Mouse (Mus musculus) stomach, embryonic 16.5 days (tissue): ENCODE data around the gene Gm17542. TPM values are rescaled to one million over a fixed set of nuclear protein-coding genes. Genes with fewer than 3 reads are reported as not detected.

Experiments used
- ATAC-seq: fragments of 200-750 bp; cut with Nextera tagmentation; 2 replicates; pipeline ENCODE4 v1.8.0; 2017; ENCODE audit warnings: moderate number of reproducible peaks, moderate TSS enrichment; ENCODE audit not compliant: insufficient read depth, low FRiP score
- H3K27ac ChIP-seq: fragments of 300-500 bp; sonication (generic); 2 replicates; pipeline ENCODE4 v1.5.1; 2014; ENCODE audit warnings: low read length
- H3K27me3 ChIP-seq: fragments of 300-500 bp; sonication (generic); 2 replicates; pipeline ENCODE4 v1.6.1; 2014; ENCODE audit warnings: low read length, control low read depth, mixed read lengths; ENCODE audit not compliant: control insufficient read depth, insufficient read depth
- H3K36me3 ChIP-seq: fragments of 300-500 bp; sonication (generic); 2 replicates; pipeline ENCODE4 v1.6.1; 2014; ENCODE audit warnings: low read length; ENCODE audit not compliant: control insufficient read depth, insufficient read depth
- H3K4me1 ChIP-seq: fragments of 300-500 bp; sonication (generic); 2 replicates; pipeline ENCODE4 v1.6.1; 2014; ENCODE audit warnings: low read length, control low read depth, mixed read lengths; ENCODE audit not compliant: control insufficient read depth, insufficient read depth
- H3K4me2 ChIP-seq: fragments of 300-500 bp; sonication (generic); 2 replicates; pipeline ENCODE4 v1.6.1; 2014; ENCODE audit warnings: low read depth, low read length, mixed read lengths
- H3K4me3 ChIP-seq: fragments of 300-500 bp; sonication (generic); replicated peaks from 2 replicates; pipeline ENCODE4 v1.5.1; 2014; ENCODE audit warnings: mild to moderate bottlenecking, low read length
- H3K9ac ChIP-seq: fragments of 300-500 bp; sonication (generic); 2 replicates; pipeline ENCODE4 v1.6.1; 2014; ENCODE audit warnings: low read length
- H3K9me3 ChIP-seq: fragments of 300-500 bp; sonication (generic); replicated peaks from 2 replicates; pipeline ENCODE4 v1.6.1; 2016; ENCODE audit warnings: low read length, control low read depth; ENCODE audit not compliant: control insufficient read depth
- WGBS: fragments of 180-500 bp; shearing (Covaris S2); extraction: QIAGEN DNeasy Blood & Tissue Kit; methylation state at CpG from one replicate; pipeline ENCODE4 v1.1.7; 2014; 5-methylcytosine and 5-hydroxymethylcytosine counted together
- polyA plus RNA-seq: library from polyadenylated mRNA; unstranded; fragments of >200 nt; fragmentation: Nextera tagmentation; extraction: Ambion mirVana; gene quantifications from 2 replicates; pipeline ENCODE4 v1.2.1, GENCODE M21; 2015

Gm17542 gene
- polyA plus RNA-seq, 1 experiment from 2014 or later = not detected

DNA sequence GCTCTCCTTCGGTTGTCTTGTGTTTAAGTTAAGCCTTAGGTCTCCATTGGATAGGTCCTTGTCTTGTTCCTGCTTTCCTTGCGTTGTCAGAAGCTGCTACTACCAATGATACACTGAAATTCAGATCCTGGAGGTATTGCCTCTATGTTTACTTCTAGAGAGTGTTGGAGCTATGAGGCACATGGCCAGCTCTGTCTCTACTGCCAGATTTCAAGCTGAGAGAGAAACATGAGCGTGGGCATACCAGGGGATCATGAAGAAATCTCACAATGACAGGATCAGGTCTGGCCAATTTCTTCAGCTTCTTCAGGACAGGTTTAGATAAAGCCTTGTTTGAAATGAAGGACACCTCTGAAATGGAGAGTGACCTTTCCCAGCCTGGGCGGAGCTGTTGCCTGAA is 19.1 kb downstream of the Gm17542 start:
- Histone ChIP-seq H3K9ac (no peak overlapping the region), H3K4me3 (no peak overlapping the region), H3K27me3 (no peaks in the 10 kb centered on the region), H3K9me3 (no peaks in the 10 kb centered on the region), H3K4me2 (no peak overlapping the region), H3K4me1 (no peaks in the 10 kb centered on the region), H3K36me3 (no peaks in the 10 kb centered on the region), H3K27ac (no peak overlapping the region)
- no peak for ATAC-seq
- WGBS = 82% methylated on average over 4 of the region's 4 CpGs

- H3K9me3 ChIP-seq = no peaks in the 10 kb centered on the region
- H3K27me3 ChIP-seq = no peaks in the 10 kb centered on the region
- no peak overlapping the region for H3K9ac ChIP-seq
- no peaks in the 10 kb centered on the region for H3K36me3 ChIP-seq
- WGBS = 54% methylated on average over 7 of the region's 7 CpGs
- ATAC-seq = no peak
- no peak overlapping the region for H3K4me2 ChIP-seq
- no peak overlapping the region for H3K27ac ChIP-seq
- H3K4me3 ChIP-seq = no peak overlapping the region
- H3K4me1 ChIP-seq = no peaks in the 10 kb centered on the region
Observed at GRCm38 (mm10) chr10:58691051-58691450, 27.0 kb downstream of the Gm17542 start.

GRCm38 (mm10) chr10:58679298-58679697 is 38.7 kb downstream of the Gm17542 start:
- ATAC-seq = no peak
- Histone ChIP-seq H3K4me2 (no peak overlapping the region), H3K27ac (no peak overlapping the region), H3K9me3 (no peaks in the 10 kb centered on the region), H3K4me3 (no peak overlapping the region), H3K9ac (no peak overlapping the region), H3K4me1 (no peaks in the 10 kb centered on the region), H3K27me3 (no peaks in the 10 kb centered on the region), H3K36me3 (no peaks in the 10 kb centered on the region)
- WGBS = 83% methylated on average over 6 of the region's 6 CpGs

DNA sequence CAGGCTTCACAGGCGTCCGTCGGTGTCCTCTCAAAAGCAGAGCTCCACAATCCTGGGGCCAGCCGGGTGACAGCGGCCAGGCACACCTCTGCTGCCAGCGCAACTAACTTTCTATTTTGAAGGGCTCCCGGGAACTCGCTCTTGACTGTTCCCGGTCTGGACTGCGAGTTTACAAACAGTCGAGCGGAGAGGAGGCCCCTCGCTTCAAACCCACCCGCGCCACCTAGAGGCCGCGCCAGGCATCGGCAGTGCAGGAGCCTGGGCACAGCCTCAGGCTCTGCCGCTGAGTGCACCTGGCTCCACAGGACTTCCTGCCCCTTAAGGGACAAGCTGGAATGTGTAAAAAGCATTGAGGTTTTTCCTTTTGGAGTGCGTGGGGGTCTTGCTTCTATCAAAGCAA is 42.5 kb downstream of the Gm17542 start, which contains the start of gene Edar:
Gene Edar, minus strand, starts transcription at position 122 of the 400 bp plus-strand sequence.
- H3K4me3 ChIP-seq = peak within 1 kb of the TSS; percentile 52
- peak within 1 kb of the TSS; percentile 68 for H3K4me2 ChIP-seq
- no peaks in the 10 kb centered on the region for H3K4me1 ChIP-seq
- 1% methylated on average over 20 of the region's 20 CpGs for WGBS
- no peaks in the 10 kb centered on the region for H3K27me3 ChIP-seq
- H3K9ac ChIP-seq = peak within 1 kb of the TSS; percentile 66
- H3K36me3 ChIP-seq = no peaks in the 10 kb centered on the region
- ATAC-seq = peak; percentile 82; the same call in 1 of the 2 replicates
- no peaks in the 10 kb centered on the region for H3K9me3 ChIP-seq
- no peak within 1 kb of the TSS for H3K27ac ChIP-seq

GRCm38 (mm10) chr10:58673278-58674061 is 44.5 kb downstream of the Gm17542 start:
- WGBS = 37% methylated on average over 15 of the region's 15 CpGs
- Histone ChIP-seq H3K9ac (peak overlapping the region; percentile 32; the same call in 1 of the 2 replicates), H3K27me3 (no peaks in the 10 kb centered on the region), H3K4me1 (no peaks in the 10 kb centered on the region), H3K27ac (no peak overlapping the region), H3K4me2 (peak overlapping the region; percentile 45), H3K4me3 (peak overlapping the region; percentile 52), H3K36me3 (no peaks in the 10 kb centered on the region), H3K9me3 (no peaks in the 10 kb centered on the region)
- no peak for ATAC-seq

DNA sequence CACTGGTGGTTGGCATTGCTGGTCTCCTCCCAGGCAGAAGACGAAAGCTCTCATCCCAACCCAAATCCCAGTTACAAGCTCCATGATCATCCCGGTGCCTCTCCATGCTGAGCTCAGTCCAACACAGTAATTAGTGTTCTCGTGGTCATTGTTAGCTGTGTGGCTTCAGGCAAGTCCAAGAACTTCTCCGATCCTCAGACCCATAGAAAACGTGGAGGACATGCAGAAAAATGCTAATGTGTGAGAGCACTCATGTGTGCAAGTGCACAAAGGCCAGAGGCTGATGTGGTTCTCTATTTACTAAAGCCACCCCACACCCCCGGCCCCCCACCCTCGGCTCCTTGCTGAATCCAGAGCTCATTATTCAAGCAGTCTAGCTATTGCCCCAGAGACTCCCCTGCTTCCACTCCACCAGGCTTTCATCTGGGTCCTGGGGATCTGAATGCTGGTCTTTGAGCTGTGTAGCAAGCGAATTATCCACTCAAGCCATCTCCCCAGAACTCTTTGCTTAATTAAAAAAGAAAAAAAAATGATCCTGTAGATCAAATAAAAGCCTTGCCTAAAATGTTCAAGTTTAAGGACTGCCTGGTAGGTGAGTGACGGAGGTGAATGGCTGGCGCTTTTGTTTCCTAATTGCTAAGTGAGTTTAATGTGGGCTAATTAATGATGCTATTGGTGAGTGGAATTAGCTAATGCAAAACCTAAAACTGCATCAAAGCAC is 45.3 kb downstream of the Gm17542 start:
- Histone ChIP-seq H3K9ac (0 out of 2 replicates have a peak overlapping the region, but pooled peaks have one; percentile 10), H3K4me2 (peak overlapping the region; percentile 45), H3K9me3 (no peaks in the 10 kb centered on the region), H3K4me3 (peak overlapping the region; percentile 52), H3K27me3 (no peaks in the 10 kb centered on the region), H3K36me3 (no peaks in the 10 kb centered on the region), H3K27ac (no peak overlapping the region), H3K4me1 (no peaks in the 10 kb centered on the region)
- WGBS = 68% methylated on average over 10 of the region's 10 CpGs
- no peak for ATAC-seq

DNA sequence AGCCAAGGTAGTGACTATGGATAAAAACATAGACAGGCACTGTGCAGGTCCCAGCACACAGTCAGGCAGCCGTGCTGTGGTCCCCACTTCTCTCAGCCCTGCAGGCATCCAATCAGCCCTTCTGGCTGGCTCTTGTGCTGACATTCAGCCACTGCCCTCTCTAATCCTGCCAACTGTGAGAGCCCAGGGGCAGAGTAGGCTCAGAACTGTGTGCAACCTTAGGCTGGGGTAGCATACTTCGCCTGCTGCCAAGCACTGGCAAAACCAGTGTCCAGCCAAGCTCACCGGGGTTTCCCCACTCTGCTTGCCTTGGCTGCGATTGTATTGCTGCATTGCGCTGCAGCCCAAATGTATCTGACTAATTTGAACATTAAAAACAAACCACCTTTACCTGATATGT is 54.1 kb downstream of the Gm17542 start:
- Histone ChIP-seq H3K4me1 (no peaks in the 10 kb centered on the region), H3K4me3 (no peak overlapping the region), H3K9me3 (no peaks in the 10 kb centered on the region), H3K36me3 (no peaks in the 10 kb centered on the region), H3K27ac (peak overlapping the region; percentile 49; the same call in 1 of the 2 replicates), H3K9ac (no peak overlapping the region), H3K27me3 (no peaks in the 10 kb centered on the region), H3K4me2 (no peak overlapping the region)
- no peak; the same call in 1 of the 2 replicates for ATAC-seq
- WGBS = 82% methylated on average over 5 of the region's 5 CpGs
